Mouse (Mus musculus) thymus, adult 2 months (tissue): ENCODE data around the gene Gm11172.

Source experiments
- CTCF ChIP-seq: fragments of 200-500 bp; IDR thresholded peaks from 2 replicates; pipeline ENCODE4 v1.5.1; 2012; ENCODE audit warnings: mild to moderate bottlenecking, control low read depth, low read length, moderate library complexity, borderline replicate concordance; ENCODE audit not compliant: control insufficient read depth, poor library complexity, insufficient read depth; ENCODE audit errors: extremely low read depth
- POLR2A ChIP-seq: fragments of 200-500 bp; IDR thresholded peaks from 2 replicates; pipeline ENCODE4 v1.6.1; 2012; ENCODE audit warnings: mild to moderate bottlenecking, low read length, control low read depth, moderate library complexity; ENCODE audit not compliant: control insufficient read depth, poor library complexity, insufficient read depth; ENCODE audit errors: extremely low read depth

DNA sequence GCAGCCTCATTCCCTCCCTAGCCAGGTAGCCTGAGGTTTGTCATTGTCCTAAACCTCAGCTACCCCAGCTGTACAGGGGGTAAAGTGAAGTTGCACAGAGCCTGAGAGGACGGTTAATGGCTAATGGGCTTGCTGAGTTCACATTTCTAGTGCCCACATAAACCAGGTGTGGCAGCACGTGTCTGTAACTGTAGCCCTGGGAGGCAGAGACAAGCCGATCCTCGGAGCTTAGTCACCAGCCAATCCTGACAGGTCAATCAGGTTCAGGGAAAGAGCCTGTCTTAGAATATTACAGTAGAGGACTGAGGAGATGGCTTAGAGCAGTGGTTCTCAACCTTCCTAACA is 15.7 kb downstream of the Gm11172 start:
- no peak for TF ChIP-seq CTCF
- no peak for TF ChIP-seq POLR2A
